Mouse (Mus musculus): ENCODE measurements around the gene Dync1h1. TPM values are rescaled to one million over a fixed set of nuclear protein-coding genes. Genes with fewer than 3 reads are reported as not detected.

Dync1h1 gene
- polyA plus RNA-seq (2014; fragmentation: Nextera tagmentation; extraction: Ambion mirVana) = 40.9 and 63.6 TPM in 2 replicates

- Histone ChIP-seq H3K4me2 (replicated peaks; ENCODE audit: low read depth, low read length) (peak within 1 kb of the TSS; percentile 74), H3K27ac (ENCODE audit: low read depth, low read length) (peak within 1 kb of the TSS; percentile 94), H3K4me3 (ENCODE audit: low read length) (peak within 1 kb of the TSS; percentile 99), H3K27me3 (ENCODE audit: control insufficient read depth, insufficient read depth, low read length) (no peaks in the 10 kb centered on the region), H3K9ac (ENCODE audit: low read depth, low read length) (peak within 1 kb of the TSS; percentile 96), H3K4me1 (ENCODE audit: control insufficient read depth, insufficient read depth, low read length) (peaks cover 11% of the 10 kb centered on the region; the same call in 1 of the 2 replicates), H3K36me3 (ENCODE audit: control insufficient read depth, insufficient read depth, low read length) (peaks cover 1% of the 10 kb centered on the region; the same call in 1 of the 2 replicates), H3K9me3 (ENCODE audit: control insufficient read depth, low read length) (no peaks in the 10 kb centered on the region)
- peak; percentile 95 for ATAC-seq (ENCODE audit: low FRiP score, low TSS enrichment)
- under 1% methylated on average over 99 of the region's 105 CpGs for WGBS
Observed at GRCm38 (mm10) chr12:110601241-110602218, at the start of gene Dync1h1. Dync1h1 (plus strand) TSS chr12:110601452.

- WGBS = 84% methylated on average over 13 of the region's 13 CpGs
- no peak for ATAC-seq (ENCODE audit: low FRiP score, low TSS enrichment)
- H3K4me1 ChIP-seq (ENCODE audit: control insufficient read depth, insufficient read depth, low read length) = no peaks in the 10 kb centered on the region
- no peaks in the 10 kb centered on the region for H3K27me3 ChIP-seq (ENCODE audit: control insufficient read depth, insufficient read depth, low read length)
- no peak overlapping the region for H3K4me2 ChIP-seq (replicated peaks; ENCODE audit: low read depth, low read length)
- no peak overlapping the region for H3K4me3 ChIP-seq (ENCODE audit: low read length)
- peaks cover 84% of the 10 kb centered on the region for H3K36me3 ChIP-seq (ENCODE audit: control insufficient read depth, insufficient read depth, low read length)
- no peak overlapping the region for H3K27ac ChIP-seq (ENCODE audit: low read depth, low read length)
- no peak overlapping the region for H3K9ac ChIP-seq (ENCODE audit: low read depth, low read length)
- no peaks in the 10 kb centered on the region for H3K9me3 ChIP-seq (ENCODE audit: control insufficient read depth, low read length)
Observed at GRCm38 (mm10) chr12:110552113-110552512, 49.1 kb upstream of the Dync1h1 start.

GRCm38 (mm10) chr12:110553362-110553761, 47.9 kb upstream of the Dync1h1 start:
- H3K9me3 ChIP-seq (ENCODE audit: control insufficient read depth, low read length) = no peaks in the 10 kb centered on the region
- no peak overlapping the region for H3K4me3 ChIP-seq (ENCODE audit: low read length)
- no peaks in the 10 kb centered on the region for H3K4me1 ChIP-seq (ENCODE audit: control insufficient read depth, insufficient read depth, low read length)
- H3K27ac ChIP-seq (ENCODE audit: low read depth, low read length) = no peak overlapping the region
- ATAC-seq (ENCODE audit: low FRiP score, low TSS enrichment) = no peak
- no peak overlapping the region for H3K9ac ChIP-seq (ENCODE audit: low read depth, low read length)
- H3K27me3 ChIP-seq (ENCODE audit: control insufficient read depth, insufficient read depth, low read length) = no peaks in the 10 kb centered on the region
- H3K4me2 ChIP-seq (replicated peaks; ENCODE audit: low read depth, low read length) = no peak overlapping the region
- peaks cover 80% of the 10 kb centered on the region for H3K36me3 ChIP-seq (ENCODE audit: control insufficient read depth, insufficient read depth, low read length)
- 95% methylated on average over 5 of the region's 5 CpGs for WGBS

DNA sequence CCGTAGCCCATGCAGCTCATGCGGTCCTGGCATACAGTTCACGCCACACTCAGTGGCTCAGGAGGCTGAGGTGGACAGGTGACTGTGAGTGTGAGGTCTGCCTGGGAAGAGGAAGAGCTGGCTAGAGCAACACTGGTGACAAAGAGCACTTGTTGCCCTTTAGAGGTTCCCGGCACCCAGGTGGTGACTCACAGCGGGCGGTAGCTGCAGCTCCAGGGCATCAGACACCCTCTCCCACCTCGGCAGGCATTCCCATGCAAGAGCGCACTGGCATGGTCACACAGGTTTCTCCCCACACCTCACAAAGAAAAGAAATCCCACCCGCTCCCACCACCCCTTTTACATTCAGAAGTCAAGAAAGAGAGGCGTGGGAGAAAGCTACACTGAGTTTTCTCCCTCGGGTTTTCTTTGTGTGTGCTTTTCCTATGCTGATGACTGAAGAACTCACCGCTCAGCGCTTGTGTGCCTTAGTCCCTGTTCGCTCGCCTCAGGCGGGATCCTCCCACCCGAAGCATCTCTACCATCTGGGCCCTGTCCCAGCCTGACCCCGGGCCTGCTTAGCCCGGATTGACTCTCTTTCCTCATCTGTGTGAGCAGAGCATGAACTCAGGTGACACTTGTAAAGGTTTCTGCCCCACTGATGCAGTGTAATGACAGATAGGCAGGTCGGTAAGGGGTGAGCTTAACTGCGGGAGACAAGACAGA, 45.6 kb upstream of the Dync1h1 start:
- H3K36me3 ChIP-seq (ENCODE audit: control insufficient read depth, insufficient read depth, low read length) = peaks cover 70% of the 10 kb centered on the region
- no peak overlapping the region for H3K4me2 ChIP-seq (replicated peaks; ENCODE audit: low read depth, low read length)
- no peaks in the 10 kb centered on the region for H3K27me3 ChIP-seq (ENCODE audit: control insufficient read depth, insufficient read depth, low read length)
- no peaks in the 10 kb centered on the region for H3K4me1 ChIP-seq (ENCODE audit: control insufficient read depth, insufficient read depth, low read length)
- H3K27ac ChIP-seq (ENCODE audit: low read depth, low read length) = no peak overlapping the region
- 88% methylated on average over 21 of the region's 21 CpGs for WGBS
- H3K4me3 ChIP-seq (ENCODE audit: low read length) = no peak overlapping the region
- no peak overlapping the region for H3K9ac ChIP-seq (ENCODE audit: low read depth, low read length)
- no peaks in the 10 kb centered on the region for H3K9me3 ChIP-seq (ENCODE audit: control insufficient read depth, low read length)
- no peak for ATAC-seq (ENCODE audit: low FRiP score, low TSS enrichment)

GRCm38 (mm10) chr12:110556861-110557628, 44.2 kb upstream of the Dync1h1 start:
- Histone ChIP-seq H3K27me3 (ENCODE audit: control insufficient read depth, insufficient read depth, low read length) (no peaks in the 10 kb centered on the region), H3K4me3 (ENCODE audit: low read length) (no peak overlapping the region), H3K4me2 (replicated peaks; ENCODE audit: low read depth, low read length) (no peak overlapping the region), H3K9me3 (ENCODE audit: control insufficient read depth, low read length) (no peaks in the 10 kb centered on the region), H3K36me3 (ENCODE audit: control insufficient read depth, insufficient read depth, low read length) (peaks cover 65% of the 10 kb centered on the region), H3K4me1 (ENCODE audit: control insufficient read depth, insufficient read depth, low read length) (no peaks in the 10 kb centered on the region), H3K27ac (ENCODE audit: low read depth, low read length) (no peak overlapping the region), H3K9ac (ENCODE audit: low read depth, low read length) (no peak overlapping the region)
- 76% methylated on average over 18 of the region's 18 CpGs for WGBS
- peak; percentile 39; the same call in 1 of the 2 replicates for ATAC-seq (ENCODE audit: low FRiP score, low TSS enrichment)

DNA sequence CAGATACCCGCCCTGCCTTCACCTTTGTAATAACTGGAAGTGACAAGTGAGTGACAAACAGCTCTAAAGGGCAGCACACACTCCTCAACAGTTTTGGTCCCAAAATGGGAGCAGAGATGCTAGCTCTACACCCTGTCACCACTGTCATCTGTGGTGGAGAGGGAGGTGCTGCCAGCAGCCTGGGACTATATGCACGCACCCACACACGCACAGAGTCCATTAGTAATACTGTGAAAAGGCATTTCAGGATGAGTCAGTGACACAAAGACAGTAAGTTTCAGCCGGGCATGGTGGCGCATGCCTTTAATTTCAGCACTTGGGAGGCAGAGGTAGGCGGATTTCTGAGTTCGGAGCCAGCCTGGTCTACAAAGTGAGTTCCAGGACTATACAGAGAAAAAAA, 43.1 kb upstream of the Dync1h1 start:
- Histone ChIP-seq H3K27me3 (ENCODE audit: control insufficient read depth, insufficient read depth, low read length) (no peaks in the 10 kb centered on the region), H3K4me1 (ENCODE audit: control insufficient read depth, insufficient read depth, low read length) (no peaks in the 10 kb centered on the region), H3K4me3 (ENCODE audit: low read length) (no peak overlapping the region), H3K9me3 (ENCODE audit: control insufficient read depth, low read length) (no peaks in the 10 kb centered on the region), H3K4me2 (replicated peaks; ENCODE audit: low read depth, low read length) (no peak overlapping the region), H3K9ac (ENCODE audit: low read depth, low read length) (no peak overlapping the region), H3K36me3 (ENCODE audit: control insufficient read depth, insufficient read depth, low read length) (peaks cover 64% of the 10 kb centered on the region), H3K27ac (ENCODE audit: low read depth, low read length) (no peak overlapping the region)
- ATAC-seq (ENCODE audit: low FRiP score, low TSS enrichment) = no peak
- WGBS = 96% methylated on average over 7 of the region's 7 CpGs

DNA sequence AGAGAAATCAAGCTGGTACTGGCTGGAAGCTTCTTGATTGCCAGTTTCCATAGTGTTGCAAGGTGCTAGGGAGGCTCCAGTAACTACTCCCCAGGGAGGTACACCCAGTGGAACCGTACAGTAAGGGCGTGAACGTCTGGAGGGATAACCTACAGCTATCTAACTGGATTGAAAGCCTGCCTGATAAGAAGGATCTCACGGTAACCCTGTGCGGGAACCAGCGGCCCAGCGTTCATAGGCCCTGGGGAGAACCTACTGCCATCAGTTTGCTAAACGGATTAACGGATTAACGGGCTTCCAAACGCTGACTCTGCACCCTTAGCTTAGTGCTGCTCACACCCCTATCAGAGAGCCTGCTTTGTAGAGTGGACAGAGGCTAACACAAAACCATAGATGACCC, 37.9 kb upstream of the Dync1h1 start:
- Histone ChIP-seq H3K4me2 (replicated peaks; ENCODE audit: low read depth, low read length) (no peak overlapping the region), H3K36me3 (ENCODE audit: control insufficient read depth, insufficient read depth, low read length) (peaks cover 68% of the 10 kb centered on the region), H3K27ac (ENCODE audit: low read depth, low read length) (no peak overlapping the region), H3K4me3 (ENCODE audit: low read length) (no peak overlapping the region), H3K9me3 (ENCODE audit: control insufficient read depth, low read length) (no peaks in the 10 kb centered on the region), H3K4me1 (ENCODE audit: control insufficient read depth, insufficient read depth, low read length) (no peaks in the 10 kb centered on the region), H3K9ac (ENCODE audit: low read depth, low read length) (no peak overlapping the region), H3K27me3 (ENCODE audit: control insufficient read depth, insufficient read depth, low read length) (no peaks in the 10 kb centered on the region)
- 95% methylated on average over 11 of the region's 11 CpGs for WGBS
- ATAC-seq (ENCODE audit: low FRiP score, low TSS enrichment) = no peak

DNA sequence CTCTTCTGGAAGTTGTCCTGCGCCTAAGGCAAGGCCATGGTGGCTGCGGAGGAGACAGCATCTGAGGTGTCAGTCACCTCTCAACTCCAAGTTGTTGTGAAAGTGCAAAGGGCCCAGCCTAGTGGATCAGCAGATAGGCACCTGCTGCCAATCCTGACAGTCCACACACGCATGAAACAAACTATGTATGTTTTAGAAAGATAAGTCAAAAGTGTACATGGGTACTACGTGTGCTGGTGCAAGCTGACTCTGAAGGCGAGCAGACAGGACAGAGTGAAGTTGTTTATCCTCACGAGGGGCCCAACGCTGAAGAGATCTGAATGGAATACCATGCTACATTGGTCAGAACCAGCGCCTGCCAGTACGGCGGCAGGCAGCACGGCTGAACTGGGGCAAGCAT, 36.4 kb upstream of the Dync1h1 start:
- 87% methylated on average over 11 of the region's 11 CpGs for WGBS
- H3K36me3 ChIP-seq (ENCODE audit: control insufficient read depth, insufficient read depth, low read length) = peaks cover 76% of the 10 kb centered on the region
- no peaks in the 10 kb centered on the region for H3K4me1 ChIP-seq (ENCODE audit: control insufficient read depth, insufficient read depth, low read length)
- no peak overlapping the region for H3K9ac ChIP-seq (ENCODE audit: low read depth, low read length)
- H3K27ac ChIP-seq (ENCODE audit: low read depth, low read length) = no peak overlapping the region
- no peaks in the 10 kb centered on the region for H3K9me3 ChIP-seq (ENCODE audit: control insufficient read depth, low read length)
- no peak overlapping the region for H3K4me2 ChIP-seq (replicated peaks; ENCODE audit: low read depth, low read length)
- no peak overlapping the region for H3K4me3 ChIP-seq (ENCODE audit: low read length)
- no peak for ATAC-seq (ENCODE audit: low FRiP score, low TSS enrichment)
- no peaks in the 10 kb centered on the region for H3K27me3 ChIP-seq (ENCODE audit: control insufficient read depth, insufficient read depth, low read length)

Measured in kidney, embryonic 14.5 days (tissue).